Mouse (Mus musculus) adrenal gland, postnatal 36 days (tissue): ENCODE results near the gene Hoxa4. TPM values are rescaled to one million over a fixed set of nuclear protein-coding genes. Genes with fewer than 3 reads are reported as not detected.

Experiments
- DNase-seq, 2 experiments: peaks; one replicate each; pipeline ENCODE4 v3.0.0; 2021; ENCODE audit warnings: mixed read lengths in 1 of 2
- long read RNA-seq, 2 experiments: library from polyadenylated mRNA; stranded (forward); transcript quantifications; one replicate each; pipeline ENCODE4 v2.0.0; 2021; ENCODE audit warnings: borderline sequencing depth in 2 of 2
- total RNA-seq, 2 experiments: library from RNA; stranded (reverse); gene quantifications; 2 replicates each; pipeline ENCODE4 v1.2.3; 2021

Hoxa4 gene
- 1 to 10 TPM; 2.6 to 3.1 TPM for total RNA-seq
- long read RNA-seq, experiment 1, partial matches to known transcripts: 0 of 2 reads
- long read RNA-seq, experiment 1, other reads (novel, unspliced or antisense): 1 of 2 reads
- long read RNA-seq, experiment 2, partial matches to known transcripts: 0 of 1 reads
- long read RNA-seq, experiment 2, other reads (novel, unspliced or antisense): 0 of 1 reads

- no peak for DNase-seq
Measured at GRCm38 (mm10) chr6:52190906-52191810, at the start of gene Hoxa4. Gene Hoxa4 (minus strand): TSS chr6:52191753.

DNA sequence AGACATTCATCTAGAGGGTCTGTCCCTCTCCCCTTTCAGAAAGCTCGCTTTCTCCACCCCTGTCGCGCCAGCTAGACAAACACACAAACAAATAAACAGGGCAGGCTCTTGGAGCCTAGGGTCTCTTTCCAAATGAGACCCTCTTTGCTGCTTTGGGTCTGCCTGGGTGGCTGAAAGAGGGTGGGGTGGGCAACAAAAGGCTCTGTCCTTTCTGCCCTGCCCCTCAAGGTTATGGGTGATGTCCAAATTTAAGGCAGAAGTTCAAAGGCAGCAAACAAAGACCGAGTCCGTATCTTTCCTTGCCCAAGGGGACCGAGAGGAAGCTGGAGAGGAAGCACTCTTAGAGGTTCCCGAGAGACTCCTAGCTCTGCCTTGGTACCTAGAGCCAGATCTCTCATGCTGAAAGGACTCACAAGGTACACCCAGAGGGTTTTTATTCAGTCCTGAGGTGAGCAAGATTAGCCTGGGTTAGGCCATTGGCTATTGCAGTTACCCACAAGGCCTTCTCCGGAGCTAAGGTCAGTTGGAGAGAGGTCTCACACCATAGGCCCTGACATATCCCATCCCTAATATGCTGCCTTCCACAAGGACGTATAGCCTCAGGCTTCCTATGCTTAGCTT lies 49.6 kb upstream of the Hoxa4 start:
- DNase-seq: no peak

GRCm38 (mm10) chr6:52240389-52241000 lies 48.9 kb upstream of the Hoxa4 start, which contains the start of gene Hoxa10:
Gene Hoxa10 (minus strand): TSS chr6:52240854.
- DNase-seq: peak; percentile 79 to 84

GRCm38 (mm10) chr6:52239625-52240388 lies 48.3 kb upstream of the Hoxa4 start:
- no peak for DNase-seq

DNA sequence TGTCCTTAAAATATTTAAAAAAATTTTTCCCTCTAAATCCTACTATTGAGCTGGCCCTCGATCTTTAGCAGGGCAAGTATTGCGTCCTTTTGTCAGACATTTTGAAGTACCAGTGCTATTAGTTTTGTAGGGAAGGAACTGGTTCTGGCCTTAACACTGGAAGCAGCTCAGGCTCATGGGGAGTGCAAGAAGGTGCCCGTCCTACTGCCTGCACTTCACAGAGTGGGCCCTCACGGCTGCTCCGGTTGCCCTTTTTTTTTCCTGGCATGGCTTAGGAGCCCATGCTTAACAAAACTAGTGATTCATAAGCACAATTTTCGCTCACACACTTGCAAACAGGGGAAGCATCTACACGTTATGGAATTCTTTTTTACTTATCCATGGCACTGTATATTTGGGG lies 47.4 kb upstream of the Hoxa4 start:
- no peak for DNase-seq

DNA sequence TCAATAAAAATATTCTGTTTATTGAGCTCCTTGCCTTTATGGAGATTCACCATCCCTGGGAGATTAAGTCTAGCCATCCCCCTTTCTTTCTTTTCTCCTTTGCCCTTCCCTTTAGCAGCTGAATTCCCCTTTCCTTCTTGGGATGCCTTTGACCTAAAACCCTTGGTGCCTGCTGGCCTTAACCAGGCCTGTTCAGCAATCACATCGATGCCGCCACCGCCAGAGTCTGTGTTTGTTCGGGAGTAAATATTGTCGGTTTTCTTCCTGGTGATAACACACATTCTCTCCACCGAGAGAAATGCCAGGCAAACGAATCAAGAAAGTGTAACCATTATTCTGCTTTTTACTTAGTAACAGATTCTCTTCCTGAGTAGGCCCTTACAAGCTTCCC lies 46.6 kb upstream of the Hoxa4 start:
- no peak for DNase-seq

GRCm38 (mm10) chr6:52237346-52238154 lies 46.0 kb upstream of the Hoxa4 start:
- no peak for DNase-seq

DNA sequence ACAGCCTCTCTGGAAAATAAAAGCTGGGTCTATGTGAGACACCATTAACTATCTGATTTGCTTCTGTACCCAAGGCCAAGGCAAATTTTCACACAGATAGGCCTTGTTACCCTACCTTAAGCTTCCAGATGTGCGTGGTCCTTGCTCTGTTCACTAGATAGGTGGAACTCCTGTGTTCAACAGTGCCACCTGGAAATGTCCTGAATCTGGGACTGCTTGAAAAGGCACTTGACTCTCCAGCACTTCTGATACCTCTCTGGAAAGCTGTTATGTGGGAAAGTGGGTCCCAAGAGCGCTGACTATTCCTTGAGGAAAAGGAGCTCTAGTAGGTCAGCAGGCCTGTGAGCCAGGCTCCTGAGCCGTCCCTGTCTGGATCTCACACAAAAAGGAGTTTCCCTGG lies 45.3 kb upstream of the Hoxa4 start:
- no peak for DNase-seq

- DNase-seq: no peak
Measured at GRCm38 (mm10) chr6:52235866-52236265, 44.3 kb upstream of the Hoxa4 start.

- DNase-seq: no peak
Measured at GRCm38 (mm10) chr6:52235267-52235666, 43.7 kb upstream of the Hoxa4 start.

DNA sequence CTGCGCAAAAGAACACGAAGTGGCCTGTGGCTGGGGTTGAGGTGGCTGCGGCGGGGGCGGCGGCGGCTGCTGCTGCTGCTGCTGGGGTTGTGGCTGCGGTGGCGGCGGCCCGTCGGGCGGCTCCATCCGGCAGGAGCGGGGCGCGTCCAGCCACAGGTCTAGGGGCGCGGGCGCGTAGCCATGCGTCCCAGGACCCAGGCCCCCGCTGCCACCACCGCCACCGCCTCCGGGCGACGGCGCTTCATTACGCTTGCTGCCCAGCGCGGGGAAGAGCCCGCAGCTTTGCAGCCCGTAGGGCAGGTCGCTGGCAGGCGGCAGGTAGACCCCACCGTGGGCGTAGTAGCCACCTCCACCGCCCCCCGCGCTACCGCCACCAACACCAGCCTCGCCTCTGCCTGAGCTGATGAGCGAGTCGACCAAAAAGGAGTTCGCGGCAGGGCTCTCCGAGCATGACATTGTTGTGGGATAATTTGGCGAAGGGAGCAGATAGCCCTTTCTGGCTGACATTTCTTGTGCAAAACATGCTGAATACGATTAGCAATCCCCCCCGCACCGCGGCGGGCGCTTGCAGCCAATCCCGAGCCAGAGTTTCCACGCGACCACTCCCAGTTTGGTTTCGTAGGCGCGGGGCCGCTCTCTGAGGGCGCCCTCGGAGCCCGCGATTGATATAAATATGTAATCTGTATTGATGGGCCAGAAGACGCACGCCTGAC lies 43.0 kb upstream of the Hoxa4 start:
- DNase-seq: no peak

- no peak for DNase-seq
Measured at GRCm38 (mm10) chr6:52233546-52234427, 42.2 kb upstream of the Hoxa4 start.

DNA sequence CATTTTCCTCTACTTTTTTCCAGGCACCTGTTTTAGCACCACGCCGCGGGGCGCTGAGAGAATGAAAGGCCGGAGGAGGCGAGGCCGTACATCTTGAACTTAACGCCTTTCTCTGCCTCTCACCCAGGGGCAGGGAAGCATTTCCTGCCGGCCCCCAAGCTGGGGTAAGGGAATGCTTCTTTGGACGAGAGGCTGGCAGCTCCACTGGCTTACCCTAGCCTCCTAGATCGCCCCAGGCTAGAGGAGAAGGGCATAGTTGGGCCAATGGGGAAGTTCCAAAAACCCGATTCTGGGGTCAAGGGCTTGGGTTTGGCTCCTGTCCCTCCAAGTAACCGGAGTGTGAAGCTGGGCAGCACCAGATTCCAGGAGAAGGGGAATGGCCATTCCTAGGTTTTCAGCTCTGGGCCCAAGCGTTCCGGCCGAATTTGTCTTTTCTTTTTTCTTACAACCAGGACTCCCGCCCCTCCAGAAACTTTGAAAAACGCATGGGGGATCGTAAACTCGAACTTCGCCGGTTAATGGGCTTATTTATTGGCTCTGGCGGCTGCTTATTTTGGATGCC lies 41.5 kb upstream of the Hoxa4 start:
- no peak for DNase-seq

DNA sequence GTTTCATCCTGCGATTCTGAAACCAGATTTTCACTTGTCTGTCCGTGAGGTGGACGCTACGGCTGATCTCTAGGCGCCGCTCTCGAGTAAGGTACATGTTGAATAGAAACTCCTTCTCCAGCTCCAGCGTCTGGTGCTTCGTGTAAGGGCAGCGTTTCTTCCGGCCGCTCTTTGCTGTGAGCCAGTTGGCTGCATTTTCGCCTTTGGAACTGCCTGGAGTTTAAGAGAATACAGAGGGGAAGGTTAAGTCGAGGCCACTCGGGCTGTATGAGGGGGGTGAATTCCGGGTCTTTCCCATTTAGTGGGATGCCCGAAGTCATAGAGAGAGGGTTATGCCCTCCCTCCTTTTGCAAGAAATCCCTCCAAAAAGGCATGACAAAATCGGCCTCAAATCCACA lies 41.0 kb upstream of the Hoxa4 start:
- no peak for DNase-seq

DNA sequence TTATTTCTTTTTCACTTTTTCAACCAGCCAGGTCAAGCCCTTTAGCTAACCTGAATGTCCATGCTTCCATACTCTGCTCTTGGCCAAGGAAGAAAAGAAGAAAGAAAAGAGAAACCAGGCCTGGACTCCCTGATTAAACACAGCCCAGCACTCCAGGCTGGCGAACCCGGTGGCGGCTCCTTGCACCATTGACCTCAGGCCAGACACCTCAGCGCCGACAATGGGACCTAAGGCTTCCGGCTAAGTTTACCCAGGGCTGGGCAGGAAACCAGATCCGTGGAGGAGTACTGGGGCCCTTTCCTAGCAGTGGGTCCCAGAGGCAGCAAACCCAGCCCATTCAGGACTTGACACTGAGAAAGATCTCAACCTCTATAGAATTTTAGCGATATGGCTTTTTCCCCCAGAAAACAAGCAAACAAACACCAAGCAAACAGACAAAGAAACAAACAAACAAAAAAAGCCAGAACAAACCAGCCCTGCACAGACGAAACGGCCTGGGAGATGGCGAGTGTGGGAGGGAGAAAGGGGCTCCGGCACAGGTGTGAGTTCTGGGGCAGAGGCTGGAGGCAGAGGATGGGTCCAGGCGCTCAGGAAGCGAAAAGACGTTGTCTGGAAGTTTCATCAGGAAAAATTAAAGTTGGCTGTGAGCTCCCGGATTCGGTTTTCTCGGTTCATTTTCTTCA lies 40.5 kb upstream of the Hoxa4 start:
- DNase-seq: no peak

DNA sequence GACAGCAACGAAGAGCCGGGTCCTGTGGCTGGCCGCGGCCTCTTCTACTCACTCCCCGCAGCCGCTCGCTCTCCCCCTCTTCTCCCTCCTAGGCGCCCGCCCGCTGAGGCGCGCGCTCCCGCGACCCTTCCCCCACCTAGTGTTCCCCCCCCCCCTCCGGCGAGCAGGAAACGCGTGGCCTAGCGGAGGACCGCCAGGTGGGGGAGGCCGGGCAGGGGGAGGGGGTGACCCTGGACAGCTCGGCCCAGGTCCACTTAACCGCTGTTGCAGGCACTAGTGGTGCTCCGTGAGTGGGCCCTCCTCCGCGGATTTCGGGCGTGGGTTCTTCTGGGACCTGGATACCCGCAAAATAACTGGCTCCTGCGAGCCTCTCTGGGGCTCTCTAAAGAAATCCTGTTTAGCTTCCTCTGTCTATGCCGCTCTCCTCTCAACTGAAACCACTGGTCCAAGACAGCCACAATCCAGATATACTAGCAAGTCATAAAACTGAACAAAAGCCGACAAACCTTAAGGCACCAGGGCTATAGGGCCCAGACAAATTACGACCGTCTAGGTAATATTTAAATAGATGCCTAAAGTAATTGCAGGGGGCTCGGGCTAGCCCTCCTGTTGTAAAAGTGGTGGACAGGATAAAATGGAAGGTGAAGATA lies 39.1 kb upstream of the Hoxa4 start, which contains the start of gene Hoxa9:
Gene Hoxa9, minus strand, starts transcription at position 574 of the 650 bp plus-strand sequence.
- no peak for DNase-seq

DNA sequence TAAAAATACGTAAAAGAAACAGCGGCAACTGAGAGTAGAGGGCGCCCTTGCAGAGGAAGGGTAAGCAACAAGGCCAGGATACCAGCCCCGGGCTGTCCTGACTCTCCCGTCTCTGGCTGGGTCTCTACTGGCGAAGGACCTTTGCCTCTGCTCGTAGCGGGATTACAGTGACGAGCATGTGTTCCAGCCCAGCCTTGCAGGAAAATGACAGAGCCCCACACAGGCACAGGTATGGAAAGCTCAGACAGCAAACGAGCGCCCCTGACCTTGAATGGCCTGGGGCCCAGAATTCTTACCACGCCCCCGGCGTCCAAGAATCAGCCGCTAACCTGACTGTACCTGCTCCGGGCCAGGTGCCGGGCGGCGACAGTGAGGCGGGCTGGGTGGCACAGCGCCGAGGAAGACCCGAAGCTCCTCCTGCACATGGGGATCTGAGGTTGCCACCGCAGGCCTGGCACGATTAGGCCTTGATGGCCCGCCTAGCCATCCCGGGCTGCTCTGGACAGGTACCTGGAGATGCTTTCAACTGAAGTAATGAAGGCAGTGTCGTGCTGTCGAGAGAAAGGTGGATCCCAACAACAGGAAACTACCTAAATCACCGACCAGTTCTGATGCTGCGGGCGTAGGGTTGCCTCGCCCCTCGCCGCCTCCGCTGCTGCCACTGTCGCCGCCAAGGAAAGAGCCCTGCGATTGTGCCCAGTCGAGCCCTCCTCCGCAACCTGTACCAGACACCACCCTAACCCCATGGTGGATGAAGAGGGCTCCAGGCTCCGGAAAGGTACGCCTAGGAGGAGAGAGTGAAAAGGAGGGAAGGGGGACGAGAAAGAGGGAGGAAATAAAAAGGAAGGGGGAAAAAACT lies 38.2 kb upstream of the Hoxa4 start:
- DNase-seq: no peak
